Mouse (Mus musculus): ENCODE measurements at regions not wholly inside any gene's neighbourhood (a gene's known extent, or its start where the extent isn't known, plus 50 kb on each side); places are given as distances from the start of the nearest gene placed in this dataset.
"Not testable (repeated sequence)": the region's sequence is repeated elsewhere in the genome, so short reads cannot be mapped to it uniquely, and the experiment has no call there.

DNA sequence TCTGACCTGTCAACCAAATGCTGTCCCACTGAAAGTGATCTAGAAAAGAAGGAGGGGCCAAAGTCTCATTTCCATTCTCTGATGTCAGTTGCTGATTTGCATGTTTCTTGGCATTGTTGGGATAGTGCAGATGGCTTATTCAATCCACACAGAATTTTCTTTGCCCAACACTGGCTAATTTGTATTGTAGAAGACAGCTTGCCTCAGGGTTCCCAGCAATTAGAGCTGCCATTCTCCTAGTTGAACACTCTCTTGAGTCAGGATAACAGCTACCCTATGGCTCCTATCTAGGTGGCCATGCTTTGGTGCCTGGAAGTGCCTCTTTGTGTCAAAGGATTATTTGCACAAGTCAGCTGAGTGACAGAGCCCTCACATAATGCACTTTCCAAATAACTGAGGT lies 569.0 kb downstream of the Lrriq3 start:
- no peaks in the 10 kb centered on the region for H3K9me3 ChIP-seq (replicated peaks)
- no peaks in the 10 kb centered on the region for H3K36me3 ChIP-seq (ENCODE audit: poor library complexity, severe bottlenecking)
- no peaks in the 10 kb centered on the region for H3K4me1 ChIP-seq
- H3K4me3 ChIP-seq = no peak overlapping the region
- H3K27me3 ChIP-seq = no peaks in the 10 kb centered on the region
- peak; percentile 94 for ATAC-seq
- H3K27ac ChIP-seq = no peak overlapping the region
- H3K4me2 ChIP-seq = no peak overlapping the region
- no peak overlapping the region for H3K9ac ChIP-seq

DNA sequence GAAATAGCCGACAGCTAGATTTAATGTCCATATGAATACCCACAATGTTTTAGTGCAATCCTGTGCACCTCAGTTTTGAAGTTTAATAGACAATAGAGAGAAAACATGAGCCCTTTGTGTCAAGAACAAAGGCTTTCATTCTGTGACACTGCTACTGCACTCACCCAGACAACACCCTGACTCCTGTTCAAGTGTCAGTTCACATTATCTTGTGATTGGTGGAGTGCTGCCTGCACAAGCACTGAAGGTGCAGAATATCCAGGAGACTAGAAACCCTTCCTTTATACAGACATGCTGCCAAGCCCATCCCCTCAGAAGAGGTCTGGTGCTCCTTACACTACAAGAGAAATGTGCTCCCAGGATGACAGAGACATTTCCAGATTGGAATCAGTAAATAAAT lies 579.3 kb downstream of the Lrriq3 start:
- Histone ChIP-seq H3K36me3 (ENCODE audit: poor library complexity, severe bottlenecking) (no peaks in the 10 kb centered on the region), H3K27me3 (no peaks in the 10 kb centered on the region), H3K4me3 (no peak overlapping the region), H3K4me1 (no peaks in the 10 kb centered on the region), H3K27ac (no peak overlapping the region), H3K9ac (no peak overlapping the region), H3K4me2 (no peak overlapping the region), H3K9me3 (replicated peaks) (no peaks in the 10 kb centered on the region)
- ATAC-seq = no peak
- WGBS = 61% methylated on average over 1 of the region's 1 CpGs

DNA sequence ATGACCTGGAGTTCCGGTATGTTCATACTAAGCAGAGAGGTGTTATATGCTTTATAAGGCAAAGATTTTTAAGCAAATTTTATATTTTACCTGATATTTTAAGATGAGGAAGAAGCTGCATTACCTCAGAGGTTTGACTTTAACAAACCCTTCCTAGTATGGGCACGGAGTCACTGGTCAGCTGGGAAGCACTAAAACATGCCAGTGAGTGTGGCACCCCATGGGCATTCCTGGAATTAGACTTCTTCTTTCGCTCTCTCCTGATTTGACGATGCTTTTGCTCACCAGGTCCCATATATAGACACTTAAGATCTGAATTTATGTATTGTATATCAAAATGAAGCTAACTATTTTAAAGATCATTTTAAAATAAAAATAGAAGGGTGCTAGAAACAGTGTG lies 587.0 kb downstream of the Lrriq3 start:
- Histone ChIP-seq H3K9me3 (replicated peaks) (no peaks in the 10 kb centered on the region), H3K4me3 (no peak overlapping the region), H3K4me1 (no peaks in the 10 kb centered on the region), H3K4me2 (no peak overlapping the region), H3K9ac (no peak overlapping the region), H3K36me3 (ENCODE audit: poor library complexity, severe bottlenecking) (no peaks in the 10 kb centered on the region), H3K27me3 (no peaks in the 10 kb centered on the region), H3K27ac (no peak overlapping the region)
- ATAC-seq = no peak
- 89% methylated on average over 4 of the region's 4 CpGs for WGBS

DNA sequence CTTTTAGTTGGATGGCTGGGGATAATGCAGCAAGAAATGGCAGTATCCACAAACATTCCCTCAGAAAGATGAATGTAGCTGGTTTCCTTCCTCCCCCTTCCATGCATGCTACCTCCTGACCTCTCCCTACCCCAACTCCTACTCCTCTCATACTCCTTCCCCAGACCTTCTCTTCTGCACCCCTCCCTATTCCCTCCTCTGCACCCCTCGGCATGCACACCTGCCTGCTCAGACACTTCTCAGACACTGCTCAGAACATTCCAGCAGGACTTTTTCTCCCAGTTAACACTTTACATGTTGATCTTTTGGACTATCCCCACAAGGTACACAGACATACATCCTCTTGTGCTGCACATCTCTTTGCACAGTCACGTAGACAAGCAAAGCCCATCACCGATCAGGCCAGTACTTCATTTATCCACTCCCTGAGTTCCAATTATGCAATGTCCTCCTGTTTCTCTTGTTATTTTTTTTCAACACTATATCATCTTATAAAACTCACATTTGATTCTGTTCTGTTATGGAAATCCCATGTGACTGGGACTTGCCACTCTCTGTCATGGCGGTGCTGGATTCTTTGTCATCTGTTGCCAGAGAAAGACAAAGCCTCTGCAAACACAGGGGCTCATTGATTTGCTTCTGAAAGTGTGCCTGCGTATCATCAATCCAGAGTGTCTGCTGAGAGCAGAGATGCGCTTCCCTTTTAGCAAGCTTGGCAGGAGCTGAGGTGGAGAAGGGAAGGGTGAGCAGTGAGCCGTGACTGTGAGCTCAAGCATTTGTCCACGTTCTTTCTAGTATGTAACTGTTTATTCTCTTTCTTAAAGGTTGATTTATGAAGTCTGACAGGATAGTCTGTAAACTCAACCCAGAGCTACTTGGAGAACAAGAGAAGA lies 589.9 kb downstream of the Lrriq3 start:
- Histone ChIP-seq H3K4me3 (no peak overlapping the region), H3K9ac (no peak overlapping the region), H3K4me2 (no peak overlapping the region), H3K4me1 (no peaks in the 10 kb centered on the region), H3K36me3 (ENCODE audit: poor library complexity, severe bottlenecking) (no peaks in the 10 kb centered on the region), H3K9me3 (replicated peaks) (no peaks in the 10 kb centered on the region), H3K27me3 (no peaks in the 10 kb centered on the region), H3K27ac (no peak overlapping the region)
- 63% methylated on average over 8 of the region's 8 CpGs for WGBS
- ATAC-seq = no peak

DNA sequence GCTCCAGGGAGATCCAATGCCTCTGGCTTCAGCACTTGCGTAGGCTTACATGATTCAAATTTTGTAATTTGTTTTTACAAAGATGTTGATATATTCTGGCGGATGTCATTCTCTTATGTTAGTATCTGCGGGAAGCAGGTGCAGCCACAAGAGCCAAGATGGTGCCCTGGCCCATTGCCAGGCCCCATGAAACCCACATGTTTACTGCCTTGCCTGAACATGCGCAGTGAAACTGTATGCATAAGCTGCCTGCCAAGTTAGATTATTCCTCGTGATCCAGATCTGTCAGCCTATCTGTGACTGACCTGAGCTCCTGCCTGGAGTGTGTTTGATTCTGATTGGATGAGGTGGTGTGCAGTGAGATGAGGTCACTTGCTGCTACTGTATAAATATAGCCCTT lies 595.1 kb downstream of the Lrriq3 start:
- Histone ChIP-seq H3K9ac (no peak overlapping the region), H3K4me2 (no peak overlapping the region), H3K27me3 (no peaks in the 10 kb centered on the region), H3K36me3 (ENCODE audit: poor library complexity, severe bottlenecking) (no peaks in the 10 kb centered on the region), H3K27ac (no peak overlapping the region), H3K4me1 (no peaks in the 10 kb centered on the region), H3K4me3 (no peak overlapping the region), H3K9me3 (replicated peaks) (no peaks in the 10 kb centered on the region)
- peak; percentile 82 for ATAC-seq
- WGBS = 74% methylated on average over 5 of the region's 5 CpGs

DNA sequence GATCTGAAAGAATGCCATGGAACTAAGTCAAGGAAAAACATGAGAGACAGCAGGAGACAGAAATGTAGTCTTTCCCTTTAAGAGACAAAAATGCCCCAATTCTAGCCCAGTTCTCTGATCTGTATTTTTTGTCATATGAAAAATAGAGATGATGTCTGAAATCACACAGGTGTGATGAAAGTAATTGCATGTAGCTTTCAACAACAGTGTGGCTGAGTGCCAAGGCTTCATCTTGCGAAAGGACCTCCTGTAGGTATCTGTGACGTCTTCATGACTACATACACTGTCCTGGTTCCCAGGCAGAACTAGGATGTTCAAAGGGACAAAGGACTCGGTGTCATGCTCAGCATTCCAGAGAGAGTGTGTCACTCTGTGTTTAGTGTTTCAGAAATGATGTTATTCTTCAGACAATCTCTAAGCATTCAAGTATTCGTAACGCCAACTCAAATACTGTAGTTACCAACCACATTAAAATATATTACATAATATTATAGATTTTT lies 629.8 kb downstream of the Lrriq3 start:
- H3K36me3 ChIP-seq (ENCODE audit: poor library complexity, severe bottlenecking) = no peaks in the 10 kb centered on the region
- H3K9me3 ChIP-seq (replicated peaks) = no peaks in the 10 kb centered on the region
- H3K27ac ChIP-seq = no peak overlapping the region
- H3K27me3 ChIP-seq = no peaks in the 10 kb centered on the region
- WGBS = 82% methylated on average over 5 of the region's 5 CpGs
- ATAC-seq = no peak
- H3K9ac ChIP-seq = no peak overlapping the region
- H3K4me2 ChIP-seq = no peak overlapping the region
- H3K4me1 ChIP-seq = no peaks in the 10 kb centered on the region
- H3K4me3 ChIP-seq = no peak overlapping the region

DNA sequence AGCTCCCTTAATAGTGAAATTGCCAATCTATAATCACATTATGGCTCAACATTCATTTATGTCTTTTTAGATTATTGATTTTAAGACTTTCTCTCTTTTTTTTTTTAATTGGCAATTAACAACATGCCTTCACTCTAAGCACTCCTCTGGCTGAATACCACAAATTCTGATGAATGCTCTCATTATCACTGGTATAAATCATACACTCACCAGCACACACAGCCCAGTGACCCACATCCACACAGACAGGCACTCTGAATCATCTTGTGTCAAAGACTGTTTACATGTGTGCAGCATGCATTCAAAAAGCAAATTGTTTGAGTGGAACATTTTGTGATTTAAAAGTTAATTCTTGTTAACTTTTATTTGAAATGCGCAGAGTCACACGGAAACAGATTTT lies 649.2 kb downstream of the Lrriq3 start:
- ATAC-seq = no peak
- Histone ChIP-seq H3K9me3 (replicated peaks) (no peaks in the 10 kb centered on the region), H3K9ac (no peak overlapping the region), H3K36me3 (ENCODE audit: poor library complexity, severe bottlenecking) (no peaks in the 10 kb centered on the region), H3K4me2 (no peak overlapping the region), H3K4me1 (no peaks in the 10 kb centered on the region), H3K27me3 (no peaks in the 10 kb centered on the region), H3K4me3 (no peak overlapping the region), H3K27ac (no peak overlapping the region)
- WGBS = 77% methylated on average over 2 of the region's 2 CpGs

DNA sequence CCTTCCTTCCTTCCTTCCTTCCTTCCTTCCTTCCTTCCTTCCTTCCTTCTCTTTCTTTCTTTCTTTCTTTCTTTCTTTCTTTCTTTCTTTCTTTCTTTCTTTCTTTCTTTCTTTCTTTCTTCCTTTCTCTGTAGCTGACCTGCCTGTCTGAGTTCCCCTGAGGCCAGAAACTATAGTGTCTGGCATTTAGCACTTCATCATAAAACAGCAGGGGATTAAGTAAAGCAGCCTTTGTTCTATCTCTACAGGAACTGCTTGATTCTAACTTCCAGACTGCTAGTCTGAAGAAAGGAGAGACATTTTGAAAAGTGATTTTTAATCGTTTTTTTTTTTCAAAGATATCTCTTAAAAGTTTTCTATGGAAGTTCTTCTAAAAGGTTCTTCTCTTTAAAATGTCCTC lies 653.4 kb downstream of the Lrriq3 start:
- not testable (repeated sequence) for H3K9me3 ChIP-seq (replicated peaks); H3K4me2 ChIP-seq; ATAC-seq; H3K9ac ChIP-seq; H3K4me3 ChIP-seq; H3K27me3 ChIP-seq; H3K4me1 ChIP-seq; H3K36me3 ChIP-seq (ENCODE audit: poor library complexity, severe bottlenecking); H3K27ac ChIP-seq
- WGBS = 19% methylated on average over 1 of the region's 1 CpGs

DNA sequence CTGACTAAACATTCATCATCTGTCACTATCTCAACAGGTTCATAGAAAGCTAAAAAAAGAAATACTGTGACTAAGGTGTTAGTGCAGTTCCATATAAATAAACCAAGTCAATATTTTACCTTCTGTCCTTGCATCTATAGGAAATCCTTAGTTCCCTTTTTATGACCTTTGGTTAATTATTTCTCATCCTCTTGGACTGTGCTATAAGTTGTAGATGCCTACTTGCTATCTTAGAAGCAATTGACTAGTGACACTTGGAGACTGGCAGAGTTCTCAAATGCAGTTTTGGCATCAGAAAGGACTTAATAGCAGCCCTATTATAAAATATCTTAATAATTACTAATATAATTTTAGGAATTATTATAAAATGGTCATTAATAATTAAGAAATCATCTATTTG lies 654.3 kb downstream of the Lrriq3 start:
- H3K4me3 ChIP-seq = no peak overlapping the region
- no peak overlapping the region for H3K27ac ChIP-seq
- no peaks in the 10 kb centered on the region for H3K9me3 ChIP-seq (replicated peaks)
- no peaks in the 10 kb centered on the region for H3K4me1 ChIP-seq
- no peak overlapping the region for H3K9ac ChIP-seq
- ATAC-seq = no peak
- no peaks in the 10 kb centered on the region for H3K27me3 ChIP-seq
- H3K4me2 ChIP-seq = no peak overlapping the region
- no peaks in the 10 kb centered on the region for H3K36me3 ChIP-seq (ENCODE audit: poor library complexity, severe bottlenecking)

DNA sequence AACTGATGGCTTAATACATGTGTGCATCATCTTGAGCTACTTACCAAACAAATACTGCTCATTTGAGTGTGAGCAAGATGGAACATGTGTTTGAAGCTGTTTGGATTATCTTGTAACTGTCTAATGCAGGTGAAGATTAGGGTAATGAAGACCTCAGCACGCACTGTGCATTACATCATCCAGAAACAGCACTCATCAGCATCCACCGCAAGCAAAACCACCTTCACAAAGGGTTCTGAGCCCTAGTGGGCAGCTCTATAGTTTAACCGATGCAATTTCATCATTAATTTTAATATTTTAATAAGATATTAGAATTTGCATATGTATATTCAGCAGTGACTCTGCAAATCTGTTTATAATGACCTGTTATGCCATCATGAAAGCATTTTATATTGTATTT lies 664.1 kb downstream of the Lrriq3 start:
- Histone ChIP-seq H3K4me3 (no peak overlapping the region), H3K36me3 (ENCODE audit: poor library complexity, severe bottlenecking) (no peaks in the 10 kb centered on the region), H3K27me3 (no peaks in the 10 kb centered on the region), H3K4me1 (no peaks in the 10 kb centered on the region), H3K27ac (no peak overlapping the region), H3K9me3 (replicated peaks) (no peaks in the 10 kb centered on the region), H3K4me2 (no peak overlapping the region), H3K9ac (no peak overlapping the region)
- 90% methylated on average over 3 of the region's 3 CpGs for WGBS
- no peak for ATAC-seq

DNA sequence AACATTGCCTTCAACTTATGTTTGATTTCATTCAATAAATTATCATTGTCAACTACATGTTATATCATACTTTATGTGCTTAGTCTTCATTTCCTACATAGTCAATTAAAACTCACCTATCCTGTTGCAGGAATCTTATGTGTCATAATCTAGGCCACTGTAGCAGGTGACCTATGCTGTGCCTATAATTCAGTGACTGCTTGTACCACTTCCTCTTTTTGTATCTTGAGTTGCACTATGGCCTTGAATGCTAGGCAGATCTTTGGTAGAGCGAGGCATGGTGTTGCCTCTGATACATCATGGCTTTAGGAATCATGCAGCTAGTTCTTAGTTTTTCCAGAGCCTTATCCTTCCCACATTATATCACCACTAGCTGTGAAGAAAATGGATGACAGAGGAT lies 682.8 kb downstream of the Lrriq3 start:
- ATAC-seq = no peak
- H3K36me3 ChIP-seq (ENCODE audit: poor library complexity, severe bottlenecking) = no peaks in the 10 kb centered on the region
- no peak overlapping the region for H3K27ac ChIP-seq
- no peak overlapping the region for H3K4me2 ChIP-seq
- no peak overlapping the region for H3K9ac ChIP-seq
- H3K27me3 ChIP-seq = no peaks in the 10 kb centered on the region
- 94% methylated on average over 1 of the region's 1 CpGs for WGBS
- H3K9me3 ChIP-seq (replicated peaks) = no peaks in the 10 kb centered on the region
- no peaks in the 10 kb centered on the region for H3K4me1 ChIP-seq
- no peak overlapping the region for H3K4me3 ChIP-seq

DNA sequence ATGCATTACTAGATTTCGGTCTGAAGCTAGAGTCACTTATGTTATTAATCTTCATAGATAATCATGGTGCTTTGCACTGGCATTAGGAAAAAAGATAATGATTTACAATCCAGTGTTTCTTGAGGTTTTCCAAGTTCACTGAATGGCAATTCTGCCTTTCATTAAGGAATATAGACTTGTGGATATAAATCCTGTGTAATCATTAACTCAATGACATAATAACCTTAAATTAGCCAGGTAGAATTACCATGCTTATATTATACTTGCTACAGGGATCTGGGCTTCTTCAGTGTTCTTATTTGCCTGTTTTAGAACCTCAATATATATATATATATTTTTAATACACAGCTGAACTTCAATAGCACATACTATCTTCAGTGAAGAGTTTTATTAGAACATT lies 683.8 kb downstream of the Lrriq3 start:
- WGBS = 93% methylated on average over 1 of the region's 1 CpGs
- no peaks in the 10 kb centered on the region for H3K27me3 ChIP-seq
- H3K4me1 ChIP-seq = no peaks in the 10 kb centered on the region
- H3K4me2 ChIP-seq = no peak overlapping the region
- H3K9ac ChIP-seq = no peak overlapping the region
- no peak overlapping the region for H3K4me3 ChIP-seq
- no peak overlapping the region for H3K27ac ChIP-seq
- H3K36me3 ChIP-seq (ENCODE audit: poor library complexity, severe bottlenecking) = no peaks in the 10 kb centered on the region
- H3K9me3 ChIP-seq (replicated peaks) = no peaks in the 10 kb centered on the region
- no peak for ATAC-seq

DNA sequence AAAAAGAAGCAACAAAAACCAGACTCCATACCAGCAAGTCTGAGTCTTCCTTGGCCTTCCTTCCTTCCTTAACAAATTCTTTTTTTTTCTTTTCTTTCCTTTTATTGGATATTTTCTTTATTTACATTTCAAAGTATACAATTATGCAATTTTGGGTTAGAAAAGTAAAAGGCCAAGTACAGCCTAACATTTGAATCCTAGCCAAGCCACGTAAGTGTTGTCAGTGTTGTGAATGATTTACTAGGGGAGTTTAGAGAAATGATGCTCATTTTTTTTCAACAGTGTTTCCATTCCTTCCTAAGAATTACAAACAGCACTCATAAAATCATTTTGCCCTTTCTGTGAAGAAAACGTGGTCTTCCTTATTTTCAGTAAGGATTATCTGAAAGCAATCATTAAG lies 722.5 kb downstream of the Lrriq3 start:
- Histone ChIP-seq H3K4me3 (no peak overlapping the region), H3K4me2 (no peak overlapping the region), H3K27me3 (no peaks in the 10 kb centered on the region), H3K4me1 (no peaks in the 10 kb centered on the region), H3K36me3 (ENCODE audit: poor library complexity, severe bottlenecking) (no peaks in the 10 kb centered on the region), H3K9me3 (replicated peaks) (no peaks in the 10 kb centered on the region), H3K27ac (no peak overlapping the region), H3K9ac (no peak overlapping the region)
- WGBS = 80% methylated on average over 2 of the region's 2 CpGs
- no peak for ATAC-seq

Data from forebrain, embryonic 13.5 days (tissue).